Mouse (Mus musculus) testis, adult 2 months (tissue): ENCODE measurements around the gene Angel1.

Experiments
- CTCF ChIP-seq: fragments of 200-500 bp; IDR thresholded peaks from 2 replicates; pipeline ENCODE4 v1.5.1; 2012; ENCODE audit warnings: low read depth, mild to moderate bottlenecking, inconsistent platforms, low read length, moderate library complexity; ENCODE audit not compliant: control insufficient read depth, insufficient read depth, insufficient replicate concordance
- POLR2A ChIP-seq: fragments of 200-500 bp; IDR thresholded peaks from 2 replicates; pipeline ENCODE4 v1.6.1; 2012; ENCODE audit warnings: low read depth, mild to moderate bottlenecking, inconsistent platforms, low read length, moderate library complexity; ENCODE audit not compliant: control insufficient read depth

DNA sequence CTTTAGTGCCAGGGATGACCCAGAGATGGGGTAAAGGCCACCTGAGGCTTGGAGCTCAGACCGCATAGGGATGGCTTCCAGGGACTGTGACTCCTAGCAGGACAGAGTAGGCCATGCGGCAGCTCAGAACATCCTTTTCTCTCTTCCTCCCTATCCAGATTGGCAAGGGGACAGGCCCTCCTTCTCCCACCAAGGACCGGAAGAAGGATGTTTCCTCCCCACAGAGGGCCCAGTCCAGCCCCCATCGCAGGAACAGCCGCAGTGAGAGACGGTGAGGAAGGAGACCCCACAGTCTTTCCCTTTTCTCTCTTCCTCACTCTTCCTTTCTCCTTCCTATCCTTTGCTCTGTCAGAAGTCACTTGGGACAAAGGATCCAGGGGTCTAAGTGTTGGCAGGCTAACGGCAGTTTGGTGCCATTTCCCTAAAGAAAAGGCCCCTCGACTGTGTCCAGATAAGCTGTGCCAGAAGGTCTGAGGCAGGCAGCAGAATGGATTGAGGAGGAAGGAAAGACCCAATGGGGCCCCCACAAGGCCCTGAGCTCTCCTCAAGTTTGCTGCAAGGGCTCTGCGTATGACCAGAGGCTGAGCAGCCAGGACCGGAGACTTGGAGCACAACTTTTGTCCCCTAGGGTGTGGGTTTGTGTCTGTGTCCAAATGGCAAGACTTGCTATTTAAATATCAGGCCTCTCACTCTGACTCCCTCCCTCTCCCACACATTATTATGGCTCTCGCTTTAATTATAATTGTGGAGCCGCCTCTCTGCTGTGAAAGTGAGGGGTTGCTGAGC lies 35.4 kb downstream of the Angel1 start:
- TF ChIP-seq CTCF (no peak), POLR2A (no peak)
